Comparison of ENCODE assay signal across 13 mouse cellular contexts in genomic region chr3:137780029-137780428, GRCm38 (mm10).
DNase-seq lines count a peak whose midpoint lies in the region; ATAC-seq and TF ChIP-seq lines count a peak whose summit lies in the region.
"Had no signal": no experiment of that assay in that cellular context is flagged by ENCODE, and none has a peak within 500 bp of the region (broad histone marks: within the 10 kb centered on the region; RNA-seq: fewer than 3 reads in every experiment).

No protein-coding gene starts in this region.

- no peaks in the 10 kb centered on the region for H3K27me3 ChIP-seq in heart, postnatal 0 days (ENCODE audit: control insufficient read depth, insufficient read depth, low read length)
- no peaks in the 10 kb centered on the region for H3K27me3 ChIP-seq in forebrain, embryonic 15.5 days
- no peaks in the 10 kb centered on the region for H3K27me3 ChIP-seq in midbrain, embryonic 11.5 days (ENCODE audit: control insufficient read depth, insufficient read depth, low read length)

- DNase-seq in heart, postnatal 0 days (ENCODE audit: low spot score), result no peak
- no peak for DNase-seq in heart, adult 18-20 months
- DNase-seq in WW6 (ENCODE audit: low read depth, low spot score), result peak; percentile 88
- DNase-seq in midbrain, embryonic 11.5 days (ENCODE audit: low spot score, missing footprints), result peak; percentile 87
- no peak for DNase-seq in right cerebral cortex, adult 18-20 months
- no peak for DNase-seq in left cerebral cortex, adult 18-20 months (ENCODE audit: low spot score in 2 of 2)
- no peak for DNase-seq in ovary, adult 18-20 months (ENCODE audit: low spot score)
- DNase-seq: adrenal gland, postnatal 36 days; cerebellum, postnatal 36 days; gastrocnemius, postnatal 25 days had no signal

- no peak for TF ChIP-seq CTCF in heart, postnatal 0 days (IDR thresholded peaks at IDR 0.05; ENCODE audit: low read depth)

- 0 out of 2 replicates have a peak, but pooled peaks cover 9% of the 10 kb centered on the region for H3K4me1 ChIP-seq in heart, postnatal 0 days (ENCODE audit: control insufficient read depth, insufficient read depth)
- H3K4me1 ChIP-seq in forebrain, embryonic 15.5 days, result peaks cover 29% of the 10 kb centered on the region
- peaks cover 20% of the 10 kb centered on the region for H3K4me1 ChIP-seq in midbrain, embryonic 11.5 days (ENCODE audit: control insufficient read depth, insufficient read depth, low read length)

- no peaks in the 10 kb centered on the region for H3K9me3 ChIP-seq in heart, postnatal 0 days (replicated peaks; ENCODE audit: control insufficient read depth, low read length)
- H3K9me3 ChIP-seq in forebrain, embryonic 15.5 days, result no peaks in the 10 kb centered on the region
- H3K9me3 ChIP-seq in midbrain, embryonic 11.5 days (ENCODE audit: control insufficient read depth, low read length), result no peaks in the 10 kb centered on the region

- no peak for ATAC-seq in heart, postnatal 0 days (ENCODE audit: insufficient read depth, low read depth)
- no peak for ATAC-seq in forebrain, embryonic 15.5 days (replicated peaks)
- ATAC-seq in midbrain, embryonic 11.5 days (ENCODE audit: low FRiP score), result no peak
- ATAC-seq: CD4-positive, CD25-positive, alpha-beta regulatory T cell, adult 4 months had no signal

- H3K9ac ChIP-seq in heart, postnatal 0 days (replicated peaks; ENCODE audit: low read depth, low read length), result no peak overlapping the region
- H3K9ac ChIP-seq in forebrain, embryonic 15.5 days (replicated peaks), result no peak overlapping the region
- peak overlapping the region; percentile 21; the same call in 1 of the 2 replicates for H3K9ac ChIP-seq in midbrain, embryonic 11.5 days (ENCODE audit: low read length)

- no peak for TF ChIP-seq EP300 in heart, postnatal 0 days (IDR thresholded peaks at IDR 0.05; ENCODE audit: low read depth)

- H3K27ac ChIP-seq in heart, postnatal 0 days (ENCODE audit: low read depth), result no peak overlapping the region
- H3K27ac ChIP-seq in forebrain, embryonic 15.5 days (replicated peaks), result no peak overlapping the region
- H3K27ac ChIP-seq in midbrain, embryonic 11.5 days (ENCODE audit: low read depth, low read length), result no peak overlapping the region
- H3K27ac ChIP-seq: macrophage had no signal

- H3K4me2 ChIP-seq in heart, postnatal 0 days (ENCODE audit: low read depth, low read length), result peak overlapping the region; percentile 30
- H3K4me2 ChIP-seq in forebrain, embryonic 15.5 days (replicated peaks), result peak overlapping the region; percentile 20
- H3K4me2 ChIP-seq in midbrain, embryonic 11.5 days, result 0 out of 2 replicates have a peak overlapping the region, but pooled peaks have one; percentile 3

- WGBS in heart, postnatal 0 days, result 9% methylated on average over 11 of the region's 11 CpGs
- WGBS in forebrain, embryonic 15.5 days, result 1% methylated on average over 11 of the region's 11 CpGs
- WGBS in midbrain, embryonic 11.5 days, result 7% methylated on average over 11 of the region's 11 CpGs

- H3K36me3 ChIP-seq in heart, postnatal 0 days (replicated peaks; ENCODE audit: control insufficient read depth, insufficient read depth, low read length), result no peaks in the 10 kb centered on the region
- H3K36me3 ChIP-seq in forebrain, embryonic 15.5 days, result no peaks in the 10 kb centered on the region
- no peaks in the 10 kb centered on the region for H3K36me3 ChIP-seq in midbrain, embryonic 11.5 days (ENCODE audit: control insufficient read depth, insufficient read depth, low read length)

- H3K4me3 ChIP-seq in heart, postnatal 0 days (ENCODE audit: low read depth, low read length), result 0 out of 2 replicates have a peak overlapping the region, but pooled peaks have one; percentile 1
- H3K4me3 ChIP-seq in forebrain, embryonic 15.5 days, result no peak overlapping the region
- H3K4me3 ChIP-seq in midbrain, embryonic 11.5 days (ENCODE audit: low read depth, low read length), result no peak overlapping the region

Comparison
In these comparisons a context has a peak if more than half of its experiments do, and no peak if none do; other contexts are left out.
1. DNase-seq: peak in WW6 (single experiment) and midbrain, embryonic 11.5 days (single experiment); none in heart, postnatal 0 days (single experiment), heart, adult 18-20 months (0 of 2), right cerebral cortex, adult 18-20 months (single experiment), left cerebral cortex, adult 18-20 months (0 of 2) and ovary, adult 18-20 months (single experiment).
2. Peak in every context shown above with its lines, with median percentiles within 50 percentile points of each other: H3K4me2 ChIP-seq.